Mouse (Mus musculus) heart, postnatal 0 days (tissue): ENCODE measurements around the gene Faf1. TPM values are rescaled to one million over a fixed set of nuclear protein-coding genes. Genes with fewer than 3 reads are reported as not detected.

ENCODE experiments used
- ATAC-seq: fragments of 200-750 bp; cut with Nextera tagmentation; 2 replicates; pipeline ENCODE4 v1.8.0; 2017; ENCODE audit warnings: low read depth, moderate number of reproducible peaks, moderate library complexity; ENCODE audit not compliant: insufficient read depth
- DNase-seq: peaks from one replicate; pipeline ENCODE4 v3.0.0-alpha.2; 2016; ENCODE audit warnings: low spot score
- H3K27ac ChIP-seq: fragments of 300-500 bp; sonication (generic); 2 replicates; pipeline ENCODE4 v1.5.1; 2014; ENCODE audit warnings: low read depth, mild to moderate bottlenecking
- H3K27me3 ChIP-seq: fragments of 300-500 bp; sonication (generic); 2 replicates; pipeline ENCODE4 v1.6.1; 2014; ENCODE audit warnings: low read length, mixed read lengths; ENCODE audit not compliant: control insufficient read depth, insufficient read depth
- H3K36me3 ChIP-seq: fragments of 300-500 bp; sonication (generic); replicated peaks from 2 replicates; pipeline ENCODE4 v1.6.1; 2014; ENCODE audit warnings: low read length, mixed read lengths; ENCODE audit not compliant: control insufficient read depth, insufficient read depth
- H3K4me1 ChIP-seq: fragments of 300-500 bp; sonication (generic); 2 replicates; pipeline ENCODE4 v1.6.1; 2014; ENCODE audit warnings: antibody characterized with exemption; ENCODE audit not compliant: control insufficient read depth, insufficient read depth
- H3K4me2 ChIP-seq: fragments of 300-500 bp; sonication (generic); 2 replicates; pipeline ENCODE4 v1.6.1; 2014; ENCODE audit warnings: low read depth, mild to moderate bottlenecking, low read length, moderate library complexity
- H3K4me3 ChIP-seq: fragments of 300-500 bp; sonication (generic); 2 replicates; pipeline ENCODE4 v1.5.1; 2014; ENCODE audit warnings: low read depth, low read length
- H3K9ac ChIP-seq: fragments of 300-500 bp; sonication (generic); replicated peaks from 2 replicates; pipeline ENCODE4 v1.6.1; 2014; ENCODE audit warnings: low read depth, low read length, mixed read lengths
- H3K9me3 ChIP-seq: fragments of 300-500 bp; sonication (generic); replicated peaks from 2 replicates; pipeline ENCODE4 v1.6.1; 2016; ENCODE audit warnings: low read length; ENCODE audit not compliant: control insufficient read depth
- CTCF ChIP-seq: IDR thresholded peaks from 2 replicates; pipeline ENCODE4 v1.5.1; 2016; ENCODE audit warnings: antibody characterized with exemption, control low read depth, low read depth
- EP300 ChIP-seq: IDR thresholded peaks from 2 replicates; pipeline ENCODE4 v1.6.1; 2016; ENCODE audit warnings: antibody characterized with exemption, low read depth
- WGBS: fragments of 180-500 bp; shearing (Covaris S2); extraction: QIAGEN DNeasy Blood & Tissue Kit; methylation state at CpG from one replicate; pipeline ENCODE4 v1.1.7; 2014; 5-methylcytosine and 5-hydroxymethylcytosine counted together
- polyA plus RNA-seq: library from polyadenylated mRNA; unstranded; fragments of >200 nt; fragmentation: Nextera tagmentation; extraction: Ambion mirVana; gene quantifications from 2 replicates; pipeline ENCODE4 v1.2.1, GENCODE M21; 2015
- total RNA-seq: library from RNA; depleted of rRNA; stranded (reverse); fragments of >200 nt; gene quantifications from 2 replicates; pipeline ENCODE4 v1.2.3, GENCODE M21; 2014; ENCODE audit warnings: low replicate concordance; rRNA removed

Faf1 gene
- total RNA-seq, result 26.7 and 27.4 TPM in 2 replicates
- 19.4 and 20.3 TPM in 2 replicates for polyA plus RNA-seq

GRCm38 (mm10) chr4:109676218-109677215 lies at the start of gene Faf1:
Gene Faf1 (plus strand): TSS chr4:109676588.
- Histone ChIP-seq H3K9ac (peak within 1 kb of the TSS; percentile 78), H3K9me3 (no peaks in the 10 kb centered on the region), H3K4me3 (peak within 1 kb of the TSS; percentile 86), H3K36me3 (no peaks in the 10 kb centered on the region), H3K27me3 (no peaks in the 10 kb centered on the region), H3K27ac (peak within 1 kb of the TSS; percentile 94), H3K4me2 (peak within 1 kb of the TSS; percentile 74), H3K4me1 (peaks cover 15% of the 10 kb centered on the region; the same call in 1 of the 2 replicates)
- ATAC-seq, result peak; percentile 97
- TF ChIP-seq CTCF (peak; percentile 24; the same call in 1 of the 2 replicates), EP300 (peak; percentile 73)
- peak; percentile 97 for DNase-seq
- WGBS, result under 1% methylated on average over 91 of the region's 107 CpGs

DNA sequence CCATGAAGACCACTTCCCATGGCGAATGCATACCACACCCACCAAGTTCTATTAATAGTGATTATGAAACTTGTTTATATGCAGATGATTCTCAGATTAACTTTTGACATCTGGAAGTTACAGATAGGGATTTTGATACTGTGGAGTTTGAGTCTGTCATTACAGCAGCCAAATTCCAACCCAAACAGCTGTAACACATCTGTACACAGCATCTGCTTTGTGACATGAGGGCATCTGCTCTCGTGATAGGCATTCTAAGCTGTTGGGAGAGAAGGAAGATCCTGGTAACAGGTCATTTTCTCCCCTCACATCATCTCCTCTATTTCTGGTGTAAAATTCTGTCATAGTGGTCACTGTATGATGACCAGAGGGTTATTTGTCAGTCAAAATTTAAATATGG lies 46.2 kb upstream of the Faf1 start:
- Histone ChIP-seq H3K4me3 (no peak overlapping the region), H3K4me2 (no peak overlapping the region), H3K9me3 (no peaks in the 10 kb centered on the region), H3K4me1 (no peaks in the 10 kb centered on the region), H3K36me3 (no peaks in the 10 kb centered on the region), H3K27me3 (no peaks in the 10 kb centered on the region), H3K9ac (no peak overlapping the region), H3K27ac (no peak overlapping the region)
- DNase-seq, result no peak
- TF ChIP-seq EP300, result no peak
- TF ChIP-seq CTCF, result no peak
- 59% methylated on average over 2 of the region's 2 CpGs for WGBS
- ATAC-seq, result no peak

DNA sequence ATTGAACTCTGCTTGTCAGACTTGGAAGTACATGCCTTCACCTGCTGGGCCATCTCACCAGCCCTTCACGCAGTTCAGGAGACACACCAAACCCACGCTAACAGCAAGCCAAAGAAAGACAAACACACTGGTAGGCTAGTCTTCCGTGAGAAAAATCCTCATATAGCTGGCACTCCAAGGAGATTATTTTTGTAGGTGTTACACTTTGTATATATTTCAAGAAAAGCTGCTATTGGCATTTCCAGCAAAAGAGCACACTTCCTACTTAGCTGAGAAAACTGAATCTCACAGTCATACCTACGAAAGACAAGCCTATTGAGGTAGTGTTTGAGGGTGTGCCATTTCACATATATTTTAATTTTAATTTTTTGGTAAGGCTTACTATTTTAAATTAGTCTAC lies 45.4 kb upstream of the Faf1 start:
- H3K9ac ChIP-seq, result no peak overlapping the region
- WGBS, result 78% methylated on average over 4 of the region's 4 CpGs
- no peak overlapping the region for H3K27ac ChIP-seq
- H3K27me3 ChIP-seq, result no peaks in the 10 kb centered on the region
- H3K9me3 ChIP-seq, result no peaks in the 10 kb centered on the region
- DNase-seq, result no peak
- H3K4me1 ChIP-seq, result no peaks in the 10 kb centered on the region
- TF ChIP-seq CTCF (no peak), EP300 (no peak)
- H3K4me3 ChIP-seq, result no peak overlapping the region
- H3K4me2 ChIP-seq, result no peak overlapping the region
- H3K36me3 ChIP-seq, result no peaks in the 10 kb centered on the region
- no peak for ATAC-seq

DNA sequence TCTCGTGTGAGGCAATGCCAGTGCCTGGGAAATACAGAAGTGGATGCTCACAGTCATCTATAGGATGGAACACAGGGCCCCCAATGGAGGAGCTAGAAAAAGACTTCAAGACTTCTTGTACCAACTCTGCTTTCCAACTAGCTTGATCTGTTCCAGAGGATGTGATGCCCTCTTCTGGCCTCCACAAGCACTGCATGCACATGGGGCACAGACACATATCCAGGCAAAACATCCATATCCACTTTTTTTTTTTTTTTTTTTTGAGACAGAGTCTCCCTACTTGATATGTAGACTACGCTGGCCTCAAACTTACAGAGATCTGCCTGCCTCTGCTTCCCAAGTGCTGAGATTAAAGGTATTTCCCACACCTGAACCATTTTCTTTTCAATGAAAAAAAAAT lies 41.4 kb upstream of the Faf1 start:
- Histone ChIP-seq H3K4me3 (no peak overlapping the region), H3K27me3 (no peaks in the 10 kb centered on the region), H3K9me3 (no peaks in the 10 kb centered on the region), H3K4me2 (no peak overlapping the region), H3K4me1 (no peaks in the 10 kb centered on the region), H3K36me3 (no peaks in the 10 kb centered on the region), H3K9ac (no peak overlapping the region), H3K27ac (no peak overlapping the region)
- TF ChIP-seq EP300, result no peak
- TF ChIP-seq CTCF, result peak; percentile 15; the same call in 1 of the 2 replicates
- no peak for ATAC-seq
- 93% methylated on average over 2 of the region's 2 CpGs for WGBS
- DNase-seq, result no peak

- no peak overlapping the region for H3K27ac ChIP-seq
- H3K4me3 ChIP-seq, result no peak overlapping the region
- no peaks in the 10 kb centered on the region for H3K36me3 ChIP-seq
- ATAC-seq (no peak), DNase-seq (no peak)
- H3K9ac ChIP-seq, result no peak overlapping the region
- TF ChIP-seq CTCF (no peak), EP300 (no peak)
- no peaks in the 10 kb centered on the region for H3K9me3 ChIP-seq
- H3K4me1 ChIP-seq, result no peaks in the 10 kb centered on the region
- no peak overlapping the region for H3K4me2 ChIP-seq
- 79% methylated on average over 9 of the region's 9 CpGs for WGBS
- H3K27me3 ChIP-seq, result no peaks in the 10 kb centered on the region
These were observed 37.0 kb upstream of the Faf1 start for GRCm38 (mm10) chr4:109639356-109639755.

DNA sequence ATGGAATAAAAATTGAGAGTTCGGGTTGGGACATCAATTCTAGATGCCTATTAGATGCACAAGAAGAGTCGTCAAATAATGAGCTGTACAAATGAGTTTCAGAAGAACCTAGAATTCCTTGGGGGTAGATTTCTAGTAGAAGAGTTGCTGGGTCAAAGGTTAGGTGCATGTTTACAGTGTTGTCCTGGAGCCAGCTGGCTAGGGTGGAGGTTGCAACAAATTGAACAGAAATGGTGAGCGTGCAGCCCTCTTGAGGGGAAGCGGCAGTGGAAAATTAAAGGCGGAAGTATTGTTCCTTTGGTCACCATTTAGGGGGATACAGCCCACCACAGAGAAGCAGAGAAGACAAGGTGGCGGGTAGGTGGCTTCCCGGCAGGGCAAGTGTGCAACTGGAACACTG lies 36.2 kb upstream of the Faf1 start:
- no peak overlapping the region for H3K9ac ChIP-seq
- H3K9me3 ChIP-seq, result no peaks in the 10 kb centered on the region
- no peaks in the 10 kb centered on the region for H3K27me3 ChIP-seq
- DNase-seq (no peak), ATAC-seq (no peak)
- no peaks in the 10 kb centered on the region for H3K36me3 ChIP-seq
- no peak overlapping the region for H3K4me2 ChIP-seq
- H3K27ac ChIP-seq, result no peak overlapping the region
- no peaks in the 10 kb centered on the region for H3K4me1 ChIP-seq
- 88% methylated on average over 7 of the region's 7 CpGs for WGBS
- H3K4me3 ChIP-seq, result no peak overlapping the region
- TF ChIP-seq EP300, result no peak
- TF ChIP-seq CTCF, result no peak
